Mouse (Mus musculus) right cerebral cortex, adult 2 months (tissue): ENCODE data around the gene Gm20458.

Experiments
- DNase-seq, 2 experiments: peaks; one replicate each; pipeline ENCODE4 v3.0.0; 2021 to 2022; ENCODE audit warnings: low spot score in 2 of 2

Gm20458 gene

GRCm38 (mm10) chr2:164434681-164435080 is 26.1 kb upstream of the Gm20458 start:
- no peak for DNase-seq

- DNase-seq, result no peak
Observed at GRCm38 (mm10) chr2:164435216-164436090, 25.3 kb upstream of the Gm20458 start.

GRCm38 (mm10) chr2:164436215-164436913 is 24.4 kb upstream of the Gm20458 start:
- DNase-seq, result peak in 1 of 2 experiments; percentile 18

GRCm38 (mm10) chr2:164436961-164437360 is 23.8 kb upstream of the Gm20458 start:
- DNase-seq, result no peak

- DNase-seq, result no peak
Observed at GRCm38 (mm10) chr2:164437710-164438109, 23.1 kb upstream of the Gm20458 start.

- DNase-seq, result no peak
Observed at GRCm38 (mm10) chr2:164438257-164438656, 22.5 kb upstream of the Gm20458 start.

GRCm38 (mm10) chr2:164439001-164439421 is 21.8 kb upstream of the Gm20458 start:
- peak in 1 of 2 experiments; percentile 25 for DNase-seq

- no peak for DNase-seq
Observed at GRCm38 (mm10) chr2:164440314-164440713, 20.5 kb upstream of the Gm20458 start.

- DNase-seq, result no peak
Observed at GRCm38 (mm10) chr2:164441155-164441554, 19.6 kb upstream of the Gm20458 start.

- no peak for DNase-seq
Observed at GRCm38 (mm10) chr2:164441731-164442130, 19.0 kb upstream of the Gm20458 start.

GRCm38 (mm10) chr2:164442315-164443050 is 18.3 kb upstream of the Gm20458 start:
- DNase-seq, result no peak

- DNase-seq, result peak; percentile 57 to 76
Observed at GRCm38 (mm10) chr2:164443051-164443437, 17.7 kb upstream of the Gm20458 start.

GRCm38 (mm10) chr2:164443460-164444000 is 17.2 kb upstream of the Gm20458 start, which contains the start of gene Sdc4:
Gene Sdc4, minus strand, starts transcription at chr2:164443887.
- no peak for DNase-seq

- DNase-seq, result no peak
Observed at GRCm38 (mm10) chr2:164444701-164445100, 16.1 kb upstream of the Gm20458 start.

GRCm38 (mm10) chr2:164445399-164446085 is 15.2 kb upstream of the Gm20458 start:
- no peak for DNase-seq

- DNase-seq, result no peak
Observed at GRCm38 (mm10) chr2:164446086-164446469, 14.7 kb upstream of the Gm20458 start.

GRCm38 (mm10) chr2:164448140-164448539 is 12.6 kb upstream of the Gm20458 start:
- DNase-seq, result no peak

- DNase-seq, result no peak
Observed at GRCm38 (mm10) chr2:164448921-164449320, 11.8 kb upstream of the Gm20458 start.

- no peak for DNase-seq
Observed at GRCm38 (mm10) chr2:164449341-164450042, 11.3 kb upstream of the Gm20458 start.

- DNase-seq, result no peak
Observed at GRCm38 (mm10) chr2:164452000-164452676, 8.6 kb upstream of the Gm20458 start.
